Mouse (Mus musculus) common myeloid progenitor, adult 5-6 weeks (primary cell): Measurements from ENCODE around the gene Ndrg3. TPM values are rescaled to one million over a fixed set of nuclear protein-coding genes. Genes with fewer than 3 reads are reported as not detected.

Experiments
- ATAC-seq: replicated peaks from 2 replicates; pipeline ENCODE4 v1.8.0; 2016; ENCODE audit warnings: low read depth, mild to moderate bottlenecking, moderate TSS enrichment, inconsistent platforms; ENCODE audit not compliant: poor library complexity, severe bottlenecking
- total RNA-seq: library from RNA; stranded (forward); fragments of 200-1000, 187-1606 nt; gene quantifications from 2 replicates; pipeline ENCODE4 v1.2.3, GENCODE M21; 2017

Ndrg3 gene
- total RNA-seq, 1 experiment from 2014 or later = 42.7 TPM

DNA sequence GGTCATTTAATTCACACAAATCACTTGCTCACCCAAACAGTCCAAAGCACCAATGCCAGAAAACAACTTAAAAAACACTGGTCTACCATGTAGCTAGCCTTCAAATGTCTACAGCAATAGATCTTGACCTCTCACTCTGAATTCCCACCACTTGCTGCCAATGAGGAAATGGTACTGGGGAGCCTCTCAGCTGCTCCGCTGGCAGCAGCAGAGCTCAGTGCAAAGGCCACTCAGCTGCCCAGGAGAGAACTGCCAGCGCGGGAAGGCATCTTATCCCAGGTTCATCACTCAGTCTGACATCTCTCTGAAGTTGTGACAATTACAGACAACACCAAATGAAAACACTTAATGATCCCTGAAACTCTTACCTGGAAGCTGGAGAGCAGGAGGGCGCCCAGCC lies 10.5 kb upstream of the Ndrg3 start:
- no peak for ATAC-seq

GRCm38 (mm10) chr2:156998263-156998662 lies 6.4 kb upstream of the Ndrg3 start:
- ATAC-seq = no peak

DNA sequence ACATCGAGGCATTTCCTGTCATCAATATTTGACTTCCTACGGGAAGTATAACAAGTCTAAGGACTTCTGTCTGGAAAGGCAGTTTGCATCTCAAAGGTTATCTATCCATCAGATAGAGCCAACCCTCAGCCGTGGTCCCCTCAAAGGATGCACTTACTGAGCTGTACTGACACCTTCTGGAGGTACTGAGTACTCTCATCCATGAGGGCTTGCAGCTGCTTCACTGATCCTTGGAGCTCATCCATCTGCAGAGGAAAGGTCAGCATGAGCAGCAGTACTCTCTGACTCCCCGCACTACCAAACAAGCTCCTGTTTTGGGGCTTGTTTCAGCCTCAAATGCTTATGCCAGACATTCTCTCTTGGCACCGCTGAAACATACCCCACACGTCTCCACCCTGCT lies 4.7 kb upstream of the Ndrg3 start:
- no peak; the same call in 1 of the 2 replicates for ATAC-seq

- ATAC-seq = no peak
These were observed 977 bp downstream of the Ndrg3 start for GRCm38 (mm10) chr2:156990727-156991431.

- ATAC-seq = no peak
These were observed 4.5 kb downstream of the Ndrg3 start for GRCm38 (mm10) chr2:156987316-156987715.

GRCm38 (mm10) chr2:156982864-156983263 lies 9.0 kb downstream of the Ndrg3 start:
- ATAC-seq = peak; percentile 56; the same call in 1 of the 2 replicates

DNA sequence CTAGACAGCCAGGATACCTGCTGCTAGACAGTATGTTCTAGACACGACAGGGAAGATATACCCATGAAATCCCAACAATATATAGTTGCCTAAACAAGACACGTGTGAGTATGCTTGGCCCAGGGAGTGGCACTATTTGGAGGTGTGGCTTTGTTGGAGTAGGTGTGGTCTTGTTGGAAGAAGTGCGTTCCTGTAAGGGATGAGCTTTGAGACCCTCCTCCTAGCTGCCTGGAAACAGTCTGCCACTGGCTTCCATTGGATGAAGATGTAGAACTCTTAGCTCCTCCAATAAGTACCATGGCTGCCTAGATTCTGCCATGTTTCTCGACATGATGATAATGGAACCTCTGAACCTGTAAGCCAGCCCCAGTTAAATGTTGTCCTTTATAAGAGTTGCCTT lies 10.6 kb downstream of the Ndrg3 start:
- no peak for ATAC-seq

- no peak for ATAC-seq
These were observed 11.8 kb downstream of the Ndrg3 start for GRCm38 (mm10) chr2:156980059-156980458.

DNA sequence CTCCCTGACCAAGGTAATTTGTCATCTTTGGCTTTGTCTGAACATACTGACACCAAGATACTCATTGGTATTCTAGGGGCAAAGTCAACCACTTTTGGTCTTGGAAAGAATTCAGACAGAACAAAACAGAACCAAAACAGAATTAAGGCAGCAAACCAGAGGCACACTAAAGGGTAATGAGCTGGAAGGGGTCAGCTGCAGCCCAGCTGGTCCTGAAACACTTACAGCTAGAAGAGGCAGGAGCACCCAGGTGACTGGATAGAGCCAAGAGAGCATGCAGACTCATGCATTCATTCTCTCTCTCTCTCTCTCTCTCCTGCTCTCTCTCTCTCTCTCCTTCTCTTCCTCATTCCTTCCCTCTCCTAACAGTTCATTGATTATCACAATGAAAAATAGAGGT lies 15.1 kb downstream of the Ndrg3 start:
- ATAC-seq = no peak

GRCm38 (mm10) chr2:156974967-156975366 lies 16.9 kb downstream of the Ndrg3 start:
- ATAC-seq = 0 out of 2 replicates have a peak, but pooled peaks have one; percentile 18

- no peak for ATAC-seq
These were observed 18.3 kb downstream of the Ndrg3 start for GRCm38 (mm10) chr2:156973316-156974100.

GRCm38 (mm10) chr2:156970253-156970652 lies 21.6 kb downstream of the Ndrg3 start:
- no peak for ATAC-seq

DNA sequence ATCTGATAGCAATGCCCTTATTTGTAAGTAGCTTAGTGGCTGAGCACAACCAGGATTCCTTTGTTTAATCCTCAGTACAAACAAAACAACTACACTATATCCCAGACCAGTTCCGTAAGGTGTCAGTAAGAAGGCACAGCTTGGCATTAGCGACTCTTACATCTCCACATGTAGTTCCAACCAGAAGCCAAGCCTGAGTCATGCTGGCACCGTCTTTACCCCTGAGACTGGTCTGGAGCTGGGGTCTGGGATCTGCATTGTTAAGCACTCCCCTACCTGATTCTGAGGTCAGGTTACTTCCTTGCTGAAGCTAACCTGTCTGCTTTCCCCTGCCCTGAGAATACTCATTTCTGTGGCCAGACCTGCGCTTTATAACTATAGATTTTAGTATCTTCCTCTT lies 23.4 kb downstream of the Ndrg3 start:
- ATAC-seq = no peak

DNA sequence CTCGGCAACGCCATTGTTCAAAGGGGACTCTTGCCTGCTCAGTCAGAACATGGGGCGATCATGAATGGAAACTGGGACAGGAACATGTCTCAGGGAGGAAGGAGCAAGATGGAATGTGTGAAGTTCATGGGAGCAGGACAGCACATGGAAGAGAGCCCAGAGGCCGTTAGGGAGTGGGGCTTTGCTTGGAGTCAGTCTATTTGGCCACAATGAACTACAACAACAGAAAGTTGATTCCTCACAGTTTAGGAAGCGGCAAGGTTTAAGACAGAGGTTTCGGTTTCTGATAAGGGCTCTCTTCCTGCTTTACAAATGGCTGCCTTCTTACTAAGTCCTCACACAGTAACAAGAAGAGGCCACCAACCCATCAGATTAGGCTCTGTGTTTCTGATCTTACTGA lies 24.5 kb downstream of the Ndrg3 start:
- ATAC-seq = peak; percentile 45; the same call in 1 of the 2 replicates

DNA sequence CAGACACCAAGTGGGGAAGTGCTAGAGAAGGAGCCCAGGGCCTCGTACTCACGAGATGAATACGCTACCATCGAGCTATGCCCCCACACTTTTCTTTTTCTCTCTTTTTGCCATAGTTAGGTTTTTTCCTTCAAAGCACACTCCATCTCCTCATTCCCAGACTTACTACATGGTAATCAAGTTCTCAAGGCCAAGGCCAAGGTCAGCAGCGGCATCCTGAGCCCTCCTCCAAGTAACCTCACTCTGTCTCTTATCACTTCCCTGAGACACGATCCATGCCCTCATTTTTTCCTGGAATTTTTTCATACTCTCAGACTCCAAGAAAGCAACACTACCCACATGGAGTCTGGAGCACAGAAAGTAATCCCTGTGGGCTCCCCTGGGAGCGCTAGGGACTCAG lies 28.0 kb downstream of the Ndrg3 start:
- no peak for ATAC-seq

- ATAC-seq = no peak
These were observed 33.2 kb downstream of the Ndrg3 start for GRCm38 (mm10) chr2:156958496-156959252.

- ATAC-seq = no peak
These were observed 34.8 kb downstream of the Ndrg3 start for GRCm38 (mm10) chr2:156957035-156957434.

DNA sequence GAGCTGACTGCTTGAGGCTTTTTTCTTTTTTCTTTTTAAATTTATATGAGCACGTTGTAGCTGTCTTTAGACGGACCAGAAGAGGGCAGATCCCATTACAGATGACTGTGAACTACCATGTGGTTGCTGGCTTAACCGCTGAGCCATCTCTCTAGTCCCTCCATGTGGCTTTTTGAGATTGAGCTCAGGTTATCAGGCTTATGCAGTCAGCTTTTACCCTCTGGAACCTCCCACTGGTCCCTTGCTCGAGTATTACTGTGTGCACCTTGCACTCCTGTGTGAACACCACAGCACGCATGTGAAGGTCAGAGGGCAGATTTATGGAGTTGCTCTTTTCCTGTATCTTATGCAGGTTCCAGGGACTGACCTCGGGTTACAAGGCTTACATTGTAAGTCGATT lies 35.5 kb downstream of the Ndrg3 start:
- peak; percentile 60 for ATAC-seq

DNA sequence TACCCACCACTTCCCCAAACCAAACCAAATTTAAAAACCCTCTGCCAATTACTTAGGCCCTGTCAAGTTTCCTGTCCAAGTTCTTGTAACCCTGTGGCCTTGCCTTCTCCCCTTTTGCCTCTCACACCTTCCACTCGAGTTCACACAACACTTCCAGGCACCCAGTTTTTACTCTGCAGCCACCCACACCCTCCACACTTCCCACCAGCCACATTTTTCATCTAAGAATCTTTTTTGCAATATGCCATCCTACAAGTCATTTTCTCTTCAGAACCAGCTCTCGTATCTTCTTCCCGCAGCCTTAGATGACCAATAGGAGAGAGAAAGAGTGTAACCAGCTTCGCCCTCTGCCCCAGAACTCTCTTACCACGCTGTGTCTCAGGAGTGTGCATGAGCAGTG lies 37.4 kb downstream of the Ndrg3 start:
- no peak for ATAC-seq

GRCm38 (mm10) chr2:156951301-156952094 lies 40.4 kb downstream of the Ndrg3 start:
- no peak for ATAC-seq
